Mouse (Mus musculus): ENCODE data around the gene 1810024B03Rik.
A peak's percentile ranks its signal among the peaks of the same experiment; 100 is the strongest.

The 1810024B03Rik gene

DNA sequence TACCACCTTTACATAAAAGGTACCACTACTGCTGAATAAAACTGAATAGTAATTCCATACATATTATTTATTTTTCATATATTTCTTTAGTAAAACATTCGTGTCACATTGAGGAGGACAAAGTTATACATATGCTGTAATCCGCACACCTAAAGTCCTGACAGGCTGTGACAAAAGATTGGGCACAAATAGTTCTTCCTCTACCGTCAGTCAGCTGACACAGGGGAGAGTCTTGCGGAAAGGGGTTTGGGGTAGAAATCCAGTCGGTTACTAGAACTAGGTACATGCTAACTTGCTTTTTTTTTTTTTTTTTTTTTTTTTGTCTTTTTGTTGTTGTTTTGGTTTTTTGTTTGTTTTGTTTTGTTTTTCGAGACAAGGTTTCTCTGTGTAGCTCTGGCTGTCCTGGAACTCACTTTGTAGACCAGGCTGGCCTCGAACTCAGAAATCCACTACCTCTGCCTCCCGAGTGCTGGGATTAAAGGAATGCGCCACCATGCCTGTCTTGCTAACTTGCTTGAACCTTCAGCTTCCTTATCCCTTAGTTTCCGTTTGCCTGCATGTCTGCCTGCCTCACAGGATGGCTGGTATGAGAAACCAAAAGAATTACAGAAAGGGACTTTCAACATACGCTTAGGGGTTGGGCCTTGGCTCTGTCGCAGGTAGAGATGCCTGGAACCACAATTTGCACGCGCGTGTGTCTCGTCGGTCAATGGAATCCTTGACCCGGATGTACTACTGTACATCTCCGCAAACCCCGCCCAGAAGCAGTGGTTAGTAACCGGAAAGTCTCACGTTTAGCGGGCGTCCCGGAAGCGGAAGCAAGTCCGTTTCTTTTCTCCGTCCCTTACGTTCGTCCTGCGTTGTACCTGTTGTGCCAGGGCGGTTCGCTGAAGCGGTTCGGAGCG, at the start of gene 1810024B03Rik, which contains the start of gene Snrnp200:
Gene 1810024B03Rik, minus strand, starts transcription at position 734 of the 905 bp plus-strand sequence.
Gene Snrnp200, plus strand, starts transcription at position 840 of the 905 bp plus-strand sequence.
- peak; percentile 92 for DNase-seq (ENCODE audit: low spot score)

DNA sequence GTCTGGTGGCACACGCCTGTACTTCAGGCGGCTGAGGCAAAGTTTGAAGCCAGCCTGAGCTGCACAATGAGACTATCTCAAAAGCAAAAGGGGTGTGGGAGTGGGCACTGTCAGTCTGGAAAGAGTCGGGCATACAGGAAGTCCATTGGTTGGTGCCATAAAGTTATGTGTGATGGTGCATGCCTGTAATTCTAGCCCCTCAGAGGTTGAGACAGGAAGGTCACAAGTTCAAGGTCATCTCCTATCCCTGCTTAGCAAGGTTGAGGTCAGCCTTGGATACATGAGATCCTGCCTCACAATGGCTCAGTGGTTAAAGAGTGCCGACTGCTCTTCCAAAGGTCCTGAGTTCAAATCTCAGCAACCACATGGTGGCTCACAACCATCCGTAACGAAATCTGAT, 47.2 kb upstream of the 1810024B03Rik start:
- no peak for DNase-seq (ENCODE audit: low spot score)

DNA sequence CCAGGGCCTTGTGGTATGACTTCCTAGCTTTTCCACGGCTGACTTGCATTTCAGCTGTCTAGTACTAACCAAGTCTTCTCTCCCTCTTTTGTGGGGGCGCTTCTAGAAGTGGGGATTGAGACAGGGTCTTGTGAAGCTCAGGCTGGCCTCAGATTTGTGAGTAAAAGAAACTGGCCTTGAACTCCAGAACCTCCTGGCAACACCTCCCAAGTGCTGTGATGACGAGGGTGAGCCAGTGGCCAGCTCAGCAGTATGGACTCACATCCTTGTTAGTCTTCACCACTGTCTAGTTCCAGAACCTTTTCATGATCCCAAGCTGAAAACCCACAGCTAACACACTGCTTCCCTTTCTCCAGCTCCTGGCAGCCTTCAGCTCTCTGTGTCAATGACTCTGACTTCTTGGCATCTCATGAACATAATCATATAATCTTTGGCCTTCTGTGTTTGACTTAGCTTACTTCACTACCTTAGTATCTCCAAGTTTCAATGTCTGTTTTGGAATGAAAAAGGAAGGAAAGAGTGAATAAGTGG, 46.6 kb upstream of the 1810024B03Rik start:
- no peak for DNase-seq (ENCODE audit: low spot score)

DNA sequence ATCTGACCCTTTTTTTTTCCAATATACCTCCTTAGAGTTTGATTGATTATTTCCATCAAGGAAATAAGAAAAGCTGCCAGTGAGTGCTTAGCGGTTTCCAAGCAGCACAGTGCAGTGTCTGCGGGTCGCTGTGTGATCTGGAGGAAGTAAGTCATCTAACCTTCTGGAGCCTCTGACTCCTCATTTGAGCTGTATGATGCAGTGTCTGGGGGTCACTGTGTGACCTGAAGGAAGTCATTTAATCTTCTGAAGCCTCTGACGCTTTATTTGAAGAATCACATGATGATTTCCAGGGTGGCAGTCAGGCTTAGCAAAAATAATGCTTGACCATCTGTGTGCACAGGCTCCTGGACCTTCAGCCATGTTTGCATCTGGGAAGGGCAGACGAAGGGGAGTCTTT, 44.7 kb upstream of the 1810024B03Rik start:
- no peak for DNase-seq (ENCODE audit: low spot score)

DNA sequence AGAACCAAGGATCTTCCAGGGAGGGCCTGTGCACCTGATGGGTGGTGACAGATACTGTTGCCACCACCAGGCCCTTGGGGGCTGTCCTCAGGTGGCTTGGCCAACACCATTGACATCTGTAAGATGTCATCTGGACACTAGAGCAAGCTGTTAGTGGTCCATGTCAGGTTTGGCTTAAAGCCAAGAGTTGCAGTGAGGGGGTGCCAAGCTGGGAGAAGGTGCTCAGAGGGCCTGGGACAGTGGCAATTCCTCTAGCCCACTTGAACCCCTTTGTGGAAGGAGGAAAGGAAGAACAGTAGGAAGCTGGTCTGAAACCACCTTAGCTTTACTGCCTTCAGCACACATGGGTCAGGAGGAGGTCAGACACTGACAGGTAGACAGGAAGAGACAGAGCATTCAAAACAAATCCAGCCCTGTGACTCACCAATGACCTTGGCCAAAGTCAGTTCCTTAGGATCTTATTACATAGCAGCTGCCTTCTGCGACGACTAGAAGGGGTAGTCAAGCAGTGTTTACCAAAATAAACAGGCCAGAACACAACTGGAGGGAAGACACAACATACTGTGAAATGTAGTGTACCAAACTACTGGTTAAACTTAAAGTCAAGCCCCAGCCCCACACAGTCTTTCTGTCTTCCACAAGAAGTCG, 43.9 kb upstream of the 1810024B03Rik start:
- DNase-seq (ENCODE audit: low spot score) = no peak

DNA sequence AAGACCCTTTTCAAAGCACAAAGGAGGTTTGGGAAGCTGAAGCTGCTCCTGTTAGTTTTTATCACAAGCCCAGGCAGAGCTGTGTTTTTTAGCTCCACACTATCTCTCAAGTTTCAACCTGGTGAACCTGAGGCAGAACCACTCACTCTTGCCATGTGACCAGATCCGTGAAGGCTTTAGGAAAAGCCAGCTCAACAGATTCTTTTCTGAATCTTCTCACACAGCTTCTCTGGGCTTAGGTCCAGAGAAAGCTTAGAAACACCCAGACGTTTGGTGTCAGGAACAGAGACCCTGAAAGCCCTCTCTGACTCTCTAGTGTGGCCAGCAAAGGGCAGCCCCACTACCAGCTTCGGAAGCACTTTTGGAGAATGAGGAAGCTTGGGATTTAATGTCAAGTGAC, 43.4 kb upstream of the 1810024B03Rik start:
- DNase-seq (ENCODE audit: low spot score) = no peak

DNA sequence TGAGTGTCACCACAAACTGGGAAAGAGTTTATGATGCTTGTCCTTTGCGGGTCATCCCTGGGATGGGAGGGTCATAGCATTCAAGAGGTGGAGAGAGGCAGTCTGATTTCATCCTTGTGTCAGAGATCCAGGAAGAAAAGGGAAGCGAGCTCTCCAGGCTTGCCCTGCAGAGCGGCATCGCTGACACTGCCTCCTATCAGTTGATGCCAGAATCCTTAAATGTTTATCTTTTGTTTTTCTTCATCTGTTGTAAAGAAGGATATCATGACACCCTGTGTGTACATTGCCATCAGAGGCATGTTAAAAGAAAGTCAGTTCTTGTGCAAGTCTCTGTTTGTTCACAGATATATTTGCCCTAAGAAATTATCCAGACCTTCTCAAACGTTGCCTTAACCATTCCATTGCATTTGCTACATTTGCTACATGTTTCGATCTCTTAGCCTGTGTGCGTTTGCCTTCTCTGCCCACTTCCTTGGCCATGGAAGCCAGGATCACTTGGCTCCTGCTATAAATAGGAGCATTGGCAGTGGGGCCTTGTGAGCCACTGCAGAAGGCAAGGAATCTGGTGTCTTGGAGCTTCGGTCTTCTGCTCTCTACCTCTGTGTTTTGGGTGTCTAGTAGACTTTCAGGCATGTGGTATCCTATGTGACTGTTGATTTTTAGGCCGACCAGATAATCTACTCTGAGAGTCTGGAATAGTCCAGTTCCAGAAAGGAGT, 42.4 kb upstream of the 1810024B03Rik start:
- DNase-seq (ENCODE audit: low spot score) = no peak

DNA sequence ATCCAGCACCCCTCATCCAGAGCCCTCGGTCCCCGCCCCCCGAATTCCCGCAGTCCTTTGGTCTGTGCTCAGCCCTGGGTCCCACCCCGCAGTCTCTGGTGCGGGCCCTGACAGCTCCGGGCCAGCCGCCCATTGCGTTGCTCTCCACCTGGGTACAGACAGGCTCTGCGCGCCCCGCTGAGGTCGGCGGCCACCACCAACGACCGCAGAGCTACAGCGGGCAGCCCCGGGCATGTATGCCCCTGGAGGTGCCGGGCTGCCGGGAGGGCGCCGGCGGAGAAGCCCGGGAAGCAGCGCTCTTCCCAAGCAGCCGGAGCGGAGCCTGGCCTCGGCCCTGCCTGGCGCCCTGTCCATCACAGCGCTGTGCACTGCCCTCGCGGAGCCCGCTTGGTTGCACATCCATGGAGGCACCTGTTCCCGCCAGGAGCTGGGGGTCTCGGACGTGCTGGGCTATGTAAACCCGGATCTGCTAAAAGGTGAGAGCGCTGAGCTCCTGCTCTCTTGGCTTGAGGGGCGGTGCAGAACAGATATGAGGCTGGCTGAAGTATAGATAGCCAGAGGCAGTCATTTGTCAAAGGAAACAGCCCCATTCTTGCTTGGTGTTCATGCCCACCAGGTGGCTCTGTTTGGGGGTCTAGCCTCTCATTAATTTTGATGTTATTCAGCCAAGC, 40.4 kb upstream of the 1810024B03Rik start:
- DNase-seq (ENCODE audit: low spot score) = peak; percentile 73

DNA sequence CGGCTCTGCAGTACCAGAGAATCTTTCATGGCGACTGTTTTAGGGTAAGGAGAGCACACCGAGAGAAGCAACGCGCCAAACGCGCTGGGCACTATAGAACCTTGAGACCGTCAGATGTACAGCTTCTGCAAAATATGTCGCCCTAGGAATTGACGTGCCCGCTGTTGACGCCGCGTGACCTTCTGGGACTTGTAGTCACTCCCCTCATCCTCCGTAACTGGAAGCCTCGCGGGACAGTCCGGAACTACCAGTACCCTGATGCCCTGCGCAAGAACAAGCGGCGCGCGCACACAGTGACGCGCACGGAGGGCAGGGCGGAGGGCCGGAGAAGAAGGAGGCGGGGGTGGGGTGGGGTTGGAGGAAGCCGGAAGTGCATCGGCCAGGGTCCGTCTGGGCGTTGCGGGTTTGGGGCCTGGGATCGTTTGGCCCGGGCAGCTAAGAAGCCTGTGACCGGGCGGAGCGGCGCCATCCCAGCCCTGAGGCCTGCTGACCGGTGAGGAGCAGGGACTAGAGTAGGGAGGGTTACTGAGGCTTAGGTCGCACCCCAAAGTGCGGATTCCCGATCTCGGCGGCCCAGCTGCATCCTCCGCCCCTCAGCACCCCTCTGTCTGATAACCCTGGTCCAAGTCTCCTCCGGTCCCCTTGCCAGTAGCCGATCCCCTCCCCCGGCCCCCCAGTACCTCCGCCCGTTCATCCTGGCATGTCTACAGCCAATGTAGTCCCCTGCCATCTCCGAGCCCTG, 39.7 kb upstream of the 1810024B03Rik start, which contains the start of the genes Ciao1 and Tmem127:
Gene Ciao1, minus strand, starts transcription at position 225 of the 742 bp plus-strand sequence.
Gene Tmem127, plus strand, starts transcription at position 317 of the 742 bp plus-strand sequence.
- peak; percentile 98 for DNase-seq (ENCODE audit: low spot score)

DNA sequence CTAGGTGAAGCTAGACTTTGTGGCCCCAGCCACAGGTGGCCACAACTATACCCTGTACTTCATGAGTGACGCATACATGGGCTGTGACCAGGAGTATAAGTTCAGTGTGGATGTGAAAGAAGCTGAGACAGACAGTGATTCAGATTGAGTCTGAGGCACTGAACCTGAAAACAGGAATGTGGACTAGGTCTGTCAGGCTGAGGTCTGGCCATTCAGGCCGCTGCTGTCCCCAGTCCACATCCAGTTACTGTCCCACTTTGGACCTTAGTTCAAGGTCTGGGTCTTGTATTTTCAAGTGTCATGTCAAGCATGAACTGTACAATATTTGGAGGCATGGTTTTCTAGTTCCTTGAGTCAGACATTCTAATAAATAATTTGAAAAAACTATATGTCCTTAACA, 32.0 kb upstream of the 1810024B03Rik start:
- DNase-seq (ENCODE audit: low spot score) = no peak

DNA sequence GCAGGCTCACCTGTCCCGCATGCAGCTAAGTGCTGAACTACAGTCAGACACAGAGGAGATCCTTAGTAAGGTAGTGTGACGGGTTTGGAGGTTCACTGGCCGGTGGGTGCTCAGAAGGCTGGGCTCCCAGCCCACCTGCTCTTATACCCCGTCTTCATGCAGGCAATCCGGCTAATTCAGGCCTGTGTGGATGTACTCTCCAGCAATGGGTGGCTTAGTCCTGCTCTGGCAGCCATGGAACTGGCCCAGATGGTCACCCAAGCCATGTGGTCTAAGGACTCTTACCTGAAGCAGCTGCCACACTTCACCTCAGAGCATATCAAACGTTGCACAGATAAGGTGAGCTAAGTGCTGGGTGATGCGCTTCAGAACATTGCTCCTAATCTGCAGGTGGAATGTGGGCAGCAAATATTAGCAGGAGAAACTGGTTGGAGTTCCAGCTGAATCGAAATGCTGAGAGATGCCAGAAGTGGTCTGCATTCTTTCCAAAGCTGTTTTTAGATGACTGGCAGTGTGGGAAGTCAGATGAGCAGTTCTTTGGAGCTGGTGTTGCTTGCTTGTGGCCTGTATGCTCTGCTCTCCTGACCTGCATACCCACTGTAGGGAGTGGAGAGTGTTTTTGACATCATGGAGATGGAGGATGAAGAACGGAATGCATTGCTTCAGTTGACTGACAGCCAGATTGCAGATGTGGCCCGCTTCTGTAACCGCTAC, 30.0 kb upstream of the 1810024B03Rik start:
- DNase-seq (ENCODE audit: low spot score) = no peak

DNA sequence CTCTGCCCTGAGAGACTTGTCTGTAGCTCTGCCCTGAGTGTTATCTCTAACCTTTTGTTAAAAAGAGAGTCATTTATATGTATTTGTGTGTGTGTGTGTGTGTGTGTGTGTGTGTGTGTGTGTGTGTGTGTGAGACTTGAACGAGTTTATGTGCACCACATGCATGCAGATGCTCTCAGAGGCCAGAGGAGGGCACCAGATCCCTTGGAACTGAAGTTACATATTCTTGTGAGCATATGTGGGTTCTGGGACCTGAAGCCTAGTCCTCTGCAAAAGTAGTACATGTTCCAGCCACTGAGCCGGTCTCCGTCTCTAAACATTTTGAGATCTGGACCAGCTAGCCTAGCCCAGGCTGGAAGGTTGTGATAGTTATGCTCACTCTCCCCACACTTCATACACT, 17.2 kb upstream of the 1810024B03Rik start:
- DNase-seq (ENCODE audit: low spot score) = no peak

DNA sequence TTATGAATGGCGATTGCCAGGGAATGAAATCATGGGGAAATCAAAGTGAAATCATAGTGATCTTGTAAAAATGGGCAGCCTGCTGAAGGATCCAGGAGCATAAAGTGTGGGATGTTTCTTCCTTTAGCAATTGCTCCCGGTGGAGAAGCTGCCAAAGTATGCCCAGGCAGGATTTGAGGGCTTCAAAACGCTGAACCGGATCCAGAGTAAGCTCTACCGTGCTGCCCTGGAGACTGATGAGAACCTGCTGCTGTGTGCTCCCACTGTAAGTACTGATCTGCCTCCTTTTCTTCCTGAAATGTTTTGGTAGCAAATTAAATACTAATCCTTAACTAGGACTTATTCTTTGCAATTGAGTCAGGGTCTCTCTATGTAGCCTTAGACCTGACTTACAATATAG, 9.7 kb upstream of the 1810024B03Rik start:
- DNase-seq (ENCODE audit: low spot score) = no peak

DNA sequence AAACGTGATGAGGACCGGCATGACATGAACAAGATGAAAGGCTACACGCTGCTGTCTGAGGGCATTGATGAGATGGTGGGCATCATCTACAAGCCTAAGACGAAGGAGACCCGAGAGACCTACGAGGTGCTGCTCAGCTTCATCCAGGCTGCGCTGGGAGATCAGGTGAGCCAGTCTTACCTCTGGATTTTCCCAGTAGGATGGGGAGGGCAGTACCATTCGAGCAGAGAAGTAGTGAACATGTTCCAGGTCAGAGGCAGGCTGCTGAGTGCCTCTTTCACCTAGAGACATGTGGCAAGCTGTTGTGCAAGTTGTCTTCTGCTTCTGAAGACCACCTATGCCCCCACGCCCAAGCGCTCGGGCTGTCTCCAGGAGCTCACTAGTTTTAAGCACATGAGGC, 2.6 kb upstream of the 1810024B03Rik start:
- peak; percentile 33 for DNase-seq (ENCODE audit: low spot score)

DNA sequence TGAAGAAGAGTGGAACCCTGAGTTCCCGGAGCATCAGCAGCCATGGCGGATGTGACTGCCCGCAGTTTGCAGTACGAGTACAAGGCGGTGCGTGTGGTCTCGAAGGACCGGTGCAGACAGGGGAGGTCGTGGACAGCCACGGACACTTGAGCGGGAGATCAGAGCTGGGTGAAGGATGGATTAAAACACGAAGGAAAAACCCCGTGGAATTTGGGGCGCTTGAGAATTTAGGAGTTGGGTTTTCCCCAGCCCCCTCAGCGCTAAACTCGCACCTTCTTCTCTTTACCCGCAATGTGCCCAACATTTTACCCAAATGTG, 331 bp upstream of the 1810024B03Rik start:
- DNase-seq (ENCODE audit: low spot score) = no peak

DNA sequence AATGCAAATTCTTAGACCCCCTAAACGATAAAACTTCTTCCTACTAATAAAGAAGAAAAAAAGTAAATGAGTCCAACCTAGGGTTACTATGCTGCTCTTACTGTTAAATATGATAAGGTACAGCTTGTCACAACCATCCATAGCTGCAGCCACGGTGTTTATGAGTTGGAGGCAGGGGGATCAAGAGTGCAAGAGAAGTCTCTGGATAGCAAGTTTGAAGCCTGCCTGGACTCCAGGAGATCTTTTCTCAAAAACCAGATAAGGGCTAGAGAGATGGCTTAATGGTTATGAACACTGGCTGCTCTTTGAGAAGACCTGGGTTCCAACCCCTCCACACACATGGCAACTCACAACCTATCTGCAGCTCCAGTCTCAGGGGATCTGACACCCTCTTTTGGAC, 1.2 kb downstream of the 1810024B03Rik start:
- DNase-seq (ENCODE audit: low spot score) = no peak

DNA sequence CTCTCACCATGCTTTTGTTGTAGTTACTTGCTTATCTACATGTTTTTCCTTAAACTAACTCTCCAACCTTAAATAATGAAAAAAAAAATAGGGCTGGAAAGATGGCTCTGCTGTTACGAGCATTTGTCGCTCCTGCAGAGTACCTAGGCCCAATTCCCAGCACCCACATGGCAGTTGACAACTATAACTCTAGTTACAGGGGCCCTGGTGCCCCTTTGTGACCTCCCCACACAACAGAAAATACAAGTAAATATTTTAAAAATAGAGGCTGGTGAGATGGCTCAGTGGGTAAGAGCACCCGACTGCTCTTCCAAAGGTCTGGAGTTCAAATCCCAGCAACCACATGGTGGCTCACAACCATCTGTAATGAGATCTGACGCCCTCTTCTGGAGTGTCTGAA, 2.1 kb downstream of the 1810024B03Rik start:
- peak; percentile 23 for DNase-seq (ENCODE audit: low spot score)

DNA sequence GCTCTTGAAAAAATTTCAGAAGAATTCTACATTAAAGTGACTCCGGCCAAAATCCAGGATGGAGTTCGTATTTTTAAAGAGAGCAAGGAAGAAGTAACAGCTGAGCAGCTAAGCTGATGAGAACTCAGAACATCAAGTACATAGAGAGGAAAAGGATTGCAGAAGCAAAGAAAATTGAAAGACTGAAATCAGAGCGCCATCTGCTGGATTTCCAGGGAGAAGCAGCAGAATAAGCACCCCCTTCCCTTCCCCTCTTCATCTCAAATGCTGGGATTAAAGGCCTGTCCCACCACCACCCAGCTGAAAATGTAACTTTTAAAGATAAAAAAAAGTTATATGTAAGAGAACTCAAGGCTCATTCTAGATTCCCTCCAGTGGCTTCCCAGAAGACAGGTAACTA, 3.1 kb downstream of the 1810024B03Rik start:
- DNase-seq (ENCODE audit: low spot score) = peak; percentile 76

DNA sequence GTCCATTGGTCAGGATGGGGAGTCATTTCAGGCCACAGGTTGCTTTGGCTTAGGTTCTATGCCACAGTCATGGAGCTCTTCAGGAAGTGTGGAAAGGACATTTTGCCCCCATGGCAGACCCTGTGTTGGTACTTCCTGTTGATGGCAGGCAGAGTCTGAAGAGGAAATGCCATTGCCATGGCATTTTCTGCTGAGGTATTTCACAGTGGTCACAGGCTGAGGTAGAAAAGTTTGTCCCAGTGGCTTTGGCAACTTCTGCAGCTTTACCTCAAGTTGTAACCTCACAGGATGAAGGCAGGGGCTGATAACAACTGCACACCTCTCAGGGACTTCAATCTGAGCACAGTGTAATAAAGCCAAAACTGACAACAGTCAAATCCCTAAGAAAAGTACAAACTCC, 18.5 kb downstream of the 1810024B03Rik start:
- no peak for DNase-seq (ENCODE audit: low spot score)
